Mouse (Mus musculus) cortical plate, adult 2 months (tissue): ENCODE data around the gene Hoxb5. TPM values are rescaled to one million over a fixed set of nuclear protein-coding genes. Genes with fewer than 3 reads are reported as not detected.

Experiments used
- H3K27ac ChIP-seq: fragments of 200-500 bp; 2 replicates; pipeline ENCODE4 v1.5.1; 2012; ENCODE audit warnings: low read length, control low read depth, inconsistent platforms; ENCODE audit not compliant: insufficient read depth
- H3K4me1 ChIP-seq: fragments of 200-500 bp; 2 replicates; pipeline ENCODE4 v1.6.1; 2011; ENCODE audit warnings: low read length; ENCODE audit not compliant: control insufficient read depth, insufficient read depth
- H3K4me3 ChIP-seq: fragments of 200-500 bp; 2 replicates; pipeline ENCODE4 v1.5.1; 2011; ENCODE audit warnings: mild to moderate bottlenecking, low read length, control low read depth; ENCODE audit not compliant: insufficient read depth
- CTCF ChIP-seq: fragments of 200-500 bp; IDR thresholded peaks from 2 replicates; pipeline ENCODE4 v1.5.1; 2011; ENCODE audit warnings: mild to moderate bottlenecking, control low read depth, low read length; ENCODE audit not compliant: insufficient read depth; ENCODE audit errors: extremely low read depth
- POLR2A ChIP-seq: fragments of 200-500 bp; IDR thresholded peaks from 2 replicates; pipeline ENCODE4 v1.6.1; 2011; ENCODE audit warnings: mild to moderate bottlenecking, low read length, control low read depth; ENCODE audit not compliant: insufficient read depth; ENCODE audit errors: extremely low read depth
- polyA plus RNA-seq: library from polyadenylated mRNA; depleted of rRNA; stranded (reverse); fragments of >200 nt; gene quantifications from 2 replicates; pipeline ENCODE4 v1.2.3, GENCODE M21; 2012

Hoxb5 gene
- polyA plus RNA-seq, 1 experiment = not detected

GRCm38 (mm10) chr11:96286739-96287385 is 16.3 kb upstream of the Hoxb5 start:
- H3K4me1 ChIP-seq = no peaks in the 10 kb centered on the region
- no peak for TF ChIP-seq CTCF
- TF ChIP-seq POLR2A = no peak
- H3K4me3 ChIP-seq = no peak overlapping the region
- no peak overlapping the region for H3K27ac ChIP-seq

DNA sequence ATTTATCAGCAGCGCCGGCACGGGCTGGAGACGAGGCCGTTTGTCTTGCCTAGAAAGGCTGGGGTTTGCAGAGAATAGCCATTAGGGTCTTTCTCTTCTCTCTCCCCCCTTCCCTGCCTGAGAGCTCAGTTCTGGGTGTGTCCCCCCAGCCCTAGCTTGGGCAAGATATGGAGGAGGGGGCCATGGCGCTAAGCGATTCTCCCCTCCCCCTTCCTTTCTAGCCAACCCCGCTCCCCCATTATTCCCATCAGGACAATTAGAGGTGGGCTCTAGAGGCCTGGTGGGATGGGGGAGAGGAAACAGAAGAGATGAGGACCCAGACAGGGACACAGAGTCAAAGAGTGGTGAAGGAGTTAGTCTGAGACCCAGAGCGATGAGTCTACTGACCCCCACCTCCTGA is 15.7 kb upstream of the Hoxb5 start:
- H3K4me3 ChIP-seq = no peak overlapping the region
- no peak overlapping the region for H3K27ac ChIP-seq
- no peak for TF ChIP-seq CTCF
- no peak for TF ChIP-seq POLR2A
- no peaks in the 10 kb centered on the region for H3K4me1 ChIP-seq

DNA sequence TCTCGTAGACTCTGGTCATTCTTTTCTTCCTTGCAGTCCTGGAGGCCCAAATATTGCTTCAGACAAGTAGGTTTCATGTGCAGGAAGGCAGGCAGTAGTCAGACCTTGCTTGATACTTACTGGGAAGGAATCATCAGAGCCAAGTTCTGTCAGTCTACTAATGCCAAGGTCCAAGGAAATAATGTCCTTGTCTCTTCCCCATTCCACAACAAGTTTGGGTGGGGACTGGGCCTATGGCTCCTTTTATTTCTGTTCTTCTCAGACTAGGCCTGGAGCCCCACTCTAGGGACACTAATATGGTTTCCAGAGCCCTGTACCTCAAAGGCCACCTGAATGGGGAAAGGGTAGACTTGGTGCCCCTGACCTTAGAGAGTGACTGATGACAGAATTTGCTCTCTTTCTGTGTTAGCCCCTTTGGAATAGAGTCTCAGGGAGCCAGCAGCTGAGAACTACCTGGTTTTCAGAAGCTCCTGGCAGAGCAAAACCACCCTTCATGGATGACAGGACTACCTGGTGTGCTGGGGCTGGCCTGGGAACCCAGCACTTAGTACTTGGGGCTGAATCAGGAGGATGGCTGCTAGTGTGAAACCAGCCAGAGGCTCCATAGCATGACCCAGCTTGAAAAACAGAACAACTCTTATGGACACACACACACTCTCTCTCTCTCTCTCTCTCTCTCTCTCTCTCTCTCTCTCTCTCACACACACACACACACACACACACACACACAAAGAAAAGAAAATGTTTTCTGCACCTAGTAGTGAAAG is 14.5 kb upstream of the Hoxb5 start:
- no peaks in the 10 kb centered on the region for H3K4me1 ChIP-seq
- TF ChIP-seq CTCF (no peak), POLR2A (no peak)
- no peak overlapping the region for H3K27ac ChIP-seq
- H3K4me3 ChIP-seq = no peak overlapping the region

DNA sequence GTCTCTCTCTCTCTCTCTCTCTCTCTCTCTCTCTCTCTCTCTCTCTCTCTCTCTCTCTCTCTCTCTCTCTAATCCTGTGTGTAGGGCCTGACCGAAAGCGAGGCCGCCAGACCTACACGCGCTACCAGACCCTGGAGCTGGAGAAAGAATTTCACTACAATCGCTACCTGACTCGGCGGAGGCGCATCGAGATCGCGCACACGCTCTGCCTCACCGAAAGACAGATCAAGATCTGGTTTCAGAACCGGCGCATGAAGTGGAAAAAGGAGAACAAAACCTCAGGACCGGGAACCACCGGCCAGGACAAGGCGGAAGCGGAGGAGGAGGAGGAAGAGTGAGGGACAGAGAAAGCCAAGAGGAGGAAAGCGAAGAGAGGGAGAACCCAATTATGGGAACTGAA is 13.8 kb upstream of the Hoxb5 start:
- TF ChIP-seq POLR2A = no peak
- TF ChIP-seq CTCF = no peak
- Histone ChIP-seq H3K4me1 (no peaks in the 10 kb centered on the region), H3K27ac (no peak overlapping the region), H3K4me3 (no peak overlapping the region)

DNA sequence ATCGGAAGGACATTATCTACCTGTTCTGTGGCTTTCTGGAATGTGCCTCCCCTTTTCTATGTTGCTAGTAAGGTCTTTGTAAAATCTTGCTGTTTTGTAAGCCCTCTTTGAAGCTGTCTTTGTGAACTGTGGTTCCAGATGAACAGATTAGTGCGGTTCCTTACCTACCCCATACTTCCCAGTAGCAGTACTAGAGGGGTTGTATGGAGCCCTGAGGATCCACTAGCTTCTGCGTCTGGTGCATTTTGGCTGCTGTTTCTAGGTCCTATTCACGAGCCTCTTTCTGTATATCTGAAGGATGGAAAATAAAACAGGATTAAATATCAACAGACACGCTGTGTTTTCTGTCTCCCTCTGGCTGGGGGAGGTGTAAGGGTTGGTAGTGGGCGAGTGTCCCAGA is 13.3 kb upstream of the Hoxb5 start:
- TF ChIP-seq POLR2A = no peak
- no peak for TF ChIP-seq CTCF

DNA sequence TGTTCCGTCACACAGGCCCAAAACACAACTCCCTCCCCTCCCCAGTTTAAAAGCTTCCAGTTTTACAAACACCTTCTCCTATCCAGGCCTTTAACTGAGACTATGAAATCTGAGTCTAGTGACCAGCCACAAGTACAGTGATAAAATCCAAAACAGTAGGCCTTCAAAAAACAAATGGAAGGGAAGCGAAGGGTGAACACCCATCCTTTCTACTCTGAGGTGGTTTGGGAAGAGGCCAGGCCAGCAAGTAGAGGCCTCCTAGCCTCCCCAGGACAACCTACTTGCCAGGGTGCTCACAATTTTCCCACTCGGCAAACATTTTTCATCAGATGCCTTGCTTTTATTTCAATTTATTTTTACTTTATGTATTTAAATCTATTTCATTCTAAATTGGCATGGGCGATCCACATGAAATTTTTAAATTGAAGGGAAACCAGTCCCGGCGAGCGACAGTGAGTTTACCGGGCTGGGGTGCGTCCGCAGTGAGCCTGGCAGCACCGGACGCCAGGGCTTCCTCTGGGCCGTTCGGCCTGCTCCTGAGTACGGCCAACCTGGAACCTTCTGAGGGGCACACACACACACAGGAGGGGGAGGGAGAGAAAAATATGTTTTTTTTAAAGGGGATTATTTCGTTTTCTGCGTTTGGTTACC is 12.3 kb upstream of the Hoxb5 start:
- Histone ChIP-seq H3K4me3 (no peak overlapping the region), H3K4me1 (no peaks in the 10 kb centered on the region), H3K27ac (no peak overlapping the region)
- TF ChIP-seq CTCF (no peak), POLR2A (no peak)

More for the DNA sequence above, 13.3 kb upstream of the Hoxb5 start:
- no peak overlapping the region for H3K27ac ChIP-seq
- no peaks in the 10 kb centered on the region for H3K4me1 ChIP-seq
- no peak overlapping the region for H3K4me3 ChIP-seq

- H3K4me3 ChIP-seq = no peak within 1 kb of the TSS
- no peak within 1 kb of the TSS for H3K27ac ChIP-seq
- TF ChIP-seq POLR2A = no peak
- H3K4me1 ChIP-seq = no peaks in the 10 kb centered on the region
Measured at GRCm38 (mm10) chr11:96291681-96292564, 11.2 kb upstream of the Hoxb5 start, which contains the start of gene Hoxb6. TSS of gene Hoxb6 (plus strand) at chr11:96292476.

- TF ChIP-seq POLR2A = no peak
- no peak for TF ChIP-seq CTCF
- Histone ChIP-seq H3K4me3 (no peak overlapping the region), H3K4me1 (no peaks in the 10 kb centered on the region)
Measured at GRCm38 (mm10) chr11:96292565-96293301, 10.4 kb upstream of the Hoxb5 start.

More at GRCm38 (mm10) chr11:96292565-96293301, 10.4 kb upstream of the Hoxb5 start:
- H3K27ac ChIP-seq = no peak overlapping the region
